8 mouse cellular contexts compared by ENCODE assay signal in the genomic region with DNA sequence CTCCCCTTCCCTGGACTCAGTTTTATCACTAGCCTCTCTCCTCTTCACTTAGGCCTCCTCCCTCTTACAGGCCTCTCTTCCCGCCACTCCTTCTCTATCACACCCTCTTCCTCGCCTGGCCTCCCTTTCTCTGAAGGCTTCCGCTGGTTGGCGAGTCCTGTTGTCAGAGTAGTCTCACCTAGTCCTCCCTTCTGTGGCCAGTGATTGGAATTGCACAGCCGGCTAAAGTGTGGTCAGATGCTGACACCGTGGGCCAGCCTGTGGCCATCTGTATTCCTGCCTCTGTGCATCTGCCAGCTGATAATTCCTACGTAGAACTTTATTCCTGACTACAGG. TPM values are rescaled to one million over a fixed set of nuclear protein-coding genes. Genes with fewer than 3 reads are reported as not detected.
A peak's percentile ranks its signal among the peaks of the same experiment; 100 is the strongest.
DNase-seq lines count a peak whose midpoint lies in the region.

No protein-coding gene starts in this region.

- H3K27ac ChIP-seq in hindbrain, embryonic 10.5 days: peak overlapping the region; percentile 96

- WGBS in hindbrain, embryonic 10.5 days: under 1% methylated on average over 7 of the region's 7 CpGs

- H3K36me3 ChIP-seq in hindbrain, embryonic 10.5 days: peaks cover 62% of the 10 kb centered on the region
- peaks cover 65% of the 10 kb centered on the region for H3K36me3 ChIP-seq in megakaryocyte, embryonic 14.5 days (replicated peaks; ENCODE audit: low read length)

- H3K9me3 ChIP-seq in hindbrain, embryonic 10.5 days: no peaks in the 10 kb centered on the region
- H3K9me3 ChIP-seq in megakaryocyte, embryonic 14.5 days: no peaks in the 10 kb centered on the region

- peaks cover 39% of the 10 kb centered on the region for H3K4me1 ChIP-seq in hindbrain, embryonic 10.5 days (replicated peaks)
- peaks cover 88% of the 10 kb centered on the region for H3K4me1 ChIP-seq in megakaryocyte, embryonic 14.5 days

- peak; percentile 39 for DNase-seq in layer of hippocampus, adult 11-12 months (ENCODE audit: low spot score)
- DNase-seq in layer of hippocampus, postnatal 36 days: no peak
- DNase-seq in c-Kit-positive CD71-positive TER-119-negative erythroid progenitor cells, embryonic 14.5 days (ENCODE audit: low read depth): peak; percentile 64
- DNase-seq in hindbrain, embryonic 10.5 days (ENCODE audit: low spot score): no peak
- no peak for DNase-seq in adrenal gland, adult 8-10 months
- DNase-seq in adrenal gland, adult 2 months: no peak
- no peak for DNase-seq in spleen, adult 18-20 months

- H3K27me3 ChIP-seq in hindbrain, embryonic 10.5 days (ENCODE audit: insufficient read depth, poor library complexity, severe bottlenecking): no peaks in the 10 kb centered on the region
- no peaks in the 10 kb centered on the region for H3K27me3 ChIP-seq in megakaryocyte, embryonic 14.5 days (replicated peaks)

- peak overlapping the region; percentile 76 for H3K4me3 ChIP-seq in hindbrain, embryonic 10.5 days
- H3K4me3 ChIP-seq in megakaryocyte, embryonic 14.5 days (replicated peaks): peak overlapping the region; percentile 99

RNA-seq across cellular contexts. Expression of gene Get4, which starts 0.8 kb away (rescaled TPM):
- 10 to 100 TPM; 52.6 to 55.3 TPM for total RNA-seq in layer of hippocampus, postnatal 36 days (2021)
- polyA plus RNA-seq in hindbrain, embryonic 10.5 days (2016; fragmentation: Nextera tagmentation; extraction: Ambion mirVana): 171 and 185 TPM in 2 replicates
- 55.5 and 58.7 TPM in 2 replicates for polyA plus RNA-seq in megakaryocyte, embryonic 14.5 days (2012; ENCODE audit: insufficient read depth, low replicate concordance)
- total RNA-seq in adrenal gland, adult 8-10 months (2022): 100 to 1,000 TPM in 2 of 4 experiments, 10 to 100 TPM in 2; 96.6 to 112 (median 101) TPM
- total RNA-seq in adrenal gland, adult 2 months (2021): 10 to 100 TPM; 68.8 to 91.5 TPM
- polyA plus RNA-seq in adrenal gland, adult 2 months (2012; rRNA removed): 219 and 241 TPM in 2 replicates

RNA-seq across cellular contexts. Expression of gene Sun1, which starts 52.4 kb away (rescaled TPM):
- 10 to 100 TPM; 78.6 to 82.1 TPM for total RNA-seq in layer of hippocampus, postnatal 36 days (2021)
- 44.1 and 50.2 TPM in 2 replicates for polyA plus RNA-seq in hindbrain, embryonic 10.5 days (2016; fragmentation: Nextera tagmentation; extraction: Ambion mirVana)
- 1.5 and 3.4 TPM in 2 replicates for polyA plus RNA-seq in megakaryocyte, embryonic 14.5 days (2012; ENCODE audit: insufficient read depth, low replicate concordance)
- 100 to 1,000 TPM in 3 of 4 experiments, 10 to 100 TPM in 1; 86.6 to 128 (median 111) TPM for total RNA-seq in adrenal gland, adult 8-10 months (2022)
- 10 to 100 TPM; 74.4 to 93.7 TPM for total RNA-seq in adrenal gland, adult 2 months (2021)
- polyA plus RNA-seq in adrenal gland, adult 2 months (2012; rRNA removed): 44.5 and 61.5 TPM in 2 replicates

Comparison
In these comparisons a context has a peak if more than half of its experiments do, and no peak if none do; other contexts are left out.
1. DNase-seq: peak in layer of hippocampus, adult 11-12 months (single experiment) and c-Kit-positive CD71-positive TER-119-negative erythroid progenitor cells, embryonic 14.5 days (single experiment); none in layer of hippocampus, postnatal 36 days (0 of 2), hindbrain, embryonic 10.5 days (single experiment), adrenal gland, adult 8-10 months (single experiment), adrenal gland, adult 2 months (single experiment) and spleen, adult 18-20 months (0 of 2).